Mouse (Mus musculus): ENCODE measurements around the gene Prr11. TPM values are rescaled to one million over a fixed set of nuclear protein-coding genes. Genes with fewer than 3 reads are reported as not detected.
"Not testable (repeated sequence)": the region's sequence is repeated elsewhere in the genome, so short reads cannot be mapped to it uniquely, and the experiment has no call there.

The Prr11 gene
- total RNA-seq, 2 experiments from 2014 or later, result 0.36 to 0.51 TPM

- not testable (repeated sequence) for DNase-seq
Measured at GRCm38 (mm10) chr11:87048900-87049299, 59.6 kb downstream of the Prr11 start.

GRCm38 (mm10) chr11:87046968-87047367 is 61.5 kb downstream of the Prr11 start:
- no peak for DNase-seq

GRCm38 (mm10) chr11:87043052-87043451 is 65.5 kb downstream of the Prr11 start:
- no peak for DNase-seq

GRCm38 (mm10) chr11:87039307-87039963 is 69.1 kb downstream of the Prr11 start:
- no peak for DNase-seq

Small RNAs within 50 kb of the gene (microRNA-seq; reads per million reads assigned to microRNA genes)
- 92.1 to 186 reads per million in 2 experiments for gene Mir301 (ENCODE audit: borderline replicate concordance in 2 of 2)

Other genes starting within 250 kb of the Prr11 start
- gene Ypel2, start 115.0 kb downstream of the Prr11 start, total RNA-seq (2021), result 1 to 10 TPM; 3.7 to 8.0 TPM
- gene Gdpd1, start 34.6 kb downstream of the Prr11 start, total RNA-seq (2021), result 1 to 10 TPM; 3.5 to 4.2 TPM
- 1 to 10 TPM; 6.7 to 7.2 TPM for gene Smg8, start 21.9 kb downstream of the Prr11 start, total RNA-seq (2021)
- 1 to 10 TPM; 3.7 to 3.9 TPM for gene Ska2, start 526 bp upstream of the Prr11 start, total RNA-seq (2021)
- 1 to 10 TPM; 2.7 to 3.6 TPM for gene Trim37, start 18.4 kb upstream of the Prr11 start, total RNA-seq (2021)